Mouse (Mus musculus) urinary bladder, postnatal 4 days (tissue): Measurements from ENCODE around the gene Slc29a2.

Source experiments
- DNase-seq, 2 experiments: peaks; one replicate each; pipeline ENCODE4 v3.0.0; 2021 to 2022; ENCODE audit warnings: low spot score in 2 of 2

Slc29a2 gene

DNA sequence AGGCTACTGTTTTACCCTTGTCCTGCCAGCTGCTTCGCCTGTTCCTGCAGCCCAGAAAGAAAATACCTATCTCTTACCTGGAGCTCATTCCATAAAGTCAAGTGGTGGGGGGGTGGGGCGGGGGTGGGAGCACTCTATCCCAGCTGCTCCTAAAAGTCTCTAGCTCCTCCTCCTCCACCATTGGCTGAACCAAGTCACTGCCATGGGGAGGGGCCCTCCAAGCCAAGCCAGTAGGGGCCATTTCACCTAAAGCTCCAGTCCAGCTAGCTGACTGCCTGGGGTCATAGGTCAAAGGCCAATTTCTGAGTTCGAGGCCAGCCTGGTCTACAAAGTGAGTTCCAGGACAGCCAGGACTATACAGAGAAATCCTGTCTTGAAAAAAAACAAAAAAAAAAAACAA lies 9.0 kb downstream of the Slc29a2 start:
- DNase-seq, result no peak

DNA sequence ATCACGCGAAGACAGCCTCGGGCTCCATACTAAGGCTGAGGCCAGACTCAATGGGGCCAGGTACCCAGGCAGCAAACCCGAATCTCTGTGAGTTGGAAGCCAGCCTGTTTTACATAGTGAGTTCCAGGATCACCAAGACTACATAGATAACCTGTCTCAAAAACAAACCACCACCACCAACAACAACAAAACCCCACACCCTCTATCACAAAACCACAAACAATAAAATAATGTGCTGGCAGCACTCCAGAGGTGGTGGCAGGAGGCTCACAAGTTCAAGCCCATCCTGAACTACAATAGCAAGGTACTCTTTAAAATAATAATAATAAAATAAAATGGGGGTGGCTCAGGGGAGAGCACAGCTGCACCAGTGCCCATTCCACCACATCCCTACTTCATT lies 12.9 kb downstream of the Slc29a2 start:
- DNase-seq, result no peak

DNA sequence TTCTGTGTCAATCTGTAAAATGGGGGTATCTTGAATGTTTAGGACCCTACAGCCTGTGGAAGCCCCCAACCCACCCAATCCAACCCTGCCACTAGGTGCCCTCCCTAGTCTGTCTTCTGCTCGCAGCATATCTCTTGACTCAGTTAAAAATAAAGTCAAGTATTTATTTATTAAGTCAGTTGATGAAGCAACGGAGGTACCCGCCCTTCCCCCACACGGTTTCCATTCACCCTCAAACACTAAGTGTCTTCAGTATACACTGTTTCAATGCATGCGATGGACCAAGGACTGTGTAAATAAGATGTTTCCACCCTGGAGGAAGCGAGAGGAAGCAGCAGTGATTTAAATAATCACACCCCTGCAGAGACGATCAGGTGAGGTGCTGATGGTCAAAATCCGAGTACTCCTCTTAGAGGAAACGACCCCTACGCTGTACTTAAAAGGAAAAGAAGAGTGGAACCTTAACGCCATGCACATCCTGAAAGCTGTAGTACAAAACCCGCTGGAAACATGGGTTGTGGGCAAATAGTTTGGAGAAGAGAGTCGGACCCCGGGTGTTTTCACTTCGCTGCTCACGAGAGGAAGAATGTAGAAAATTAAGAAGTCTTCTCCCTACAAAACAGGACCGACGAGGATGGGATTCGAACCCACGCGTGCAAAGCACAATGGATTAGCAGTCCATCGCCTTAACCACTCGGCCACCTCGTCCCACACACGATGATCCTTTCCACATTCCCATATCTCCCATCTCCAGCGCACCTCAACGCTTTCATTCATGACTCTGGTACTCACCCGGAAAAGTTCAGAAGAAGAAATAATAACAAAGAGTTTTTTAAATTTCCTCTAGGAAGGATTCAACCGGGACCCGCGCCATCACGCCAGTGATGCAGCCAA lies 14.3 kb downstream of the Slc29a2 start:
- DNase-seq, result peak; percentile 68 to 84

DNA sequence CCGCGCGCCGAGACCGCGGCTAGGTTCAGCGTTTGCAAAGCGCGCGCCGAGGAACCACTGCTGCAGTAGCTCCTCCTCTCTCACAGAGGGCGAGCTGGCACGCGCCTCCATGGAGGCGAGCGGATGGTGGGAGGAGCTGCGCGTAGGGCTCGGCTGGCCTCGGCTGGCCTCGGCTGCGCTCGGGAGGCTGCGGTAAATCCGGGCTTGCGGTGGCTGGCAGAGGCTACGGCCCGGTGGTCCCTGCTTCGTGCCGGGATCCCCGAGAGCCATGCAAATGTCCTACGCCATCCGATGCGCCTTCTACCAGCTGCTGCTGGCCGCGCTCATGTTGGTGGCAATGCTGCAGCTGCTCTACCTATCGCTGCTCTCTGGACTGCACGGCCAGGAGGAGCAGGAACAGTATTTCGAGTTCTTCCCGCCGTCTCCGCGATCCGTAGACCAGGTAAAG lies 15.1 kb downstream of the Slc29a2 start, which contains the start of the genes B4gat1 and AC124502.3:
Gene B4gat1 (plus strand): TSS at position 118 of the 448 bp plus-strand sequence.
Gene AC124502.3 (plus strand): TSS at position 183 of the 448 bp plus-strand sequence.
- DNase-seq, result peak; percentile 85 to 90

DNA sequence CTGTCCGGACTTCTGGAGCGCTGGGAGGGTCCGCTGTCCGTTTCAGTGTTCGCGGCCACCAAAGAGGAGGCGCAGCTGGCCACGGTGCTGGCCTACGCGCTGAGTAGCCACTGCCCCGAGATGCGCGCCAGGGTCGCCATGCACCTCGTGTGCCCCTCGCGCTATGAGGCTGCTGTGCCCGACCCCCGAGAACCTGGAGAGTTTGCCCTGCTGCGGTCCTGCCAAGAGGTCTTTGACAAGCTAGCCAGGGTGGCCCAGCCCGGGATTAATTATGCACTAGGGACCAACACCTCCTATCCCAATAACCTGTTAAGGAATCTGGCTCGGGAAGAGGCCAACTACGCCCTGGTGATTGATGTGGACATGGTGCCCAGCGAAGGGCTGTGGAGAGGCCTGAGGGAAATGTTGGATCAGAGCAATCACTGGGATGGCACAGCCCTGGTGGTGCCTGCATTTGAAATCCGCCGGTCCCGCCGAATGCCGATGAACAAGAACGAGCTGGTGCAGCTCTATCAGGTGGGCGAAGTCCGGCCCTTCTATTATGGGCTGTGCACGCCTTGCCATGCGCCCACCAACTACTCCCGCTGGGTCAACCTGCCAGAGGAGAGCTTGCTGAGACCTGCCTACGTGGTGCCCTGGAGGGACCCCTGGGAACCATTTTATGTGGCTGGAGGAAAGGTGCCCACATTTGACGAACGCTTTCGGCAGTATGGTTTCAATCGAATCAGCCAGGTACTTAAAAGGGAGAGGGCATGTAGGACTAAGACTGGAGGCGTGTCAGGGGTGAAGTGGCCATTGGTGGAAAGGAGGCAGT lies 15.8 kb downstream of the Slc29a2 start:
- DNase-seq, result no peak

DNA sequence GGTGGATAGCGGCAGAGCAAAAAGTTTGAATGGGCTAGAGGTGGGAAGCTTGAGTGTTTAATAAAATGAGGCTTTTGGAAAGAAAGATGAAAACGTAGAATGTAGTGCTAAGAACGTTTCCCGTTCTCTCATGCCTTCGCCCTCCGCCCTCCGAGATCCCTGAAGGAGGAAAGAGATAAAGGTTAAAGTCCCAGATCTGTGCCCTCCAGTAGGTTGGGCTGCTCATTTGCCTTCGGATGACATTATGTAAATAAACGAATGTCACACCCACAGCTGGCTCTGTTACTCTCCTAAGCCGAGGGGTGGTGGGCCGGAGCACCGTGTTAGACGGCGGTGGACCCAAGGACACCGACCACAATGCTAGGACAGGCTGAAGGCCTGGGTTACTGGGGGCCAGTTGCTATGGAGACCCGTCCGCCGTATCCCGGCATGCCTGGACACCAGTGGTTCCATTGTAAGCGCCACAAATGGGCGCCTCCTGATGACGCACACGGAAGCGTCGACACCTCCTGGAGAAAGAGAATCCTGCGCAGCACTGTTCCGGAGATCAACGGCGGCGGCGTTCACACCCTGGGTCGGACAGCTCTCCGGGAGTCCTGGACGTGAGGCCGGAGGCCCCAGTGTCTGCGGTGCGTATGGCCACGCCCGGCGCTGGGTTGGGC lies 17.3 kb downstream of the Slc29a2 start, which contains the start of gene Brms1:
Gene Brms1 (plus strand): TSS at position 493 of the 662 bp plus-strand sequence.
- DNase-seq, result peak; percentile 87 to 91

DNA sequence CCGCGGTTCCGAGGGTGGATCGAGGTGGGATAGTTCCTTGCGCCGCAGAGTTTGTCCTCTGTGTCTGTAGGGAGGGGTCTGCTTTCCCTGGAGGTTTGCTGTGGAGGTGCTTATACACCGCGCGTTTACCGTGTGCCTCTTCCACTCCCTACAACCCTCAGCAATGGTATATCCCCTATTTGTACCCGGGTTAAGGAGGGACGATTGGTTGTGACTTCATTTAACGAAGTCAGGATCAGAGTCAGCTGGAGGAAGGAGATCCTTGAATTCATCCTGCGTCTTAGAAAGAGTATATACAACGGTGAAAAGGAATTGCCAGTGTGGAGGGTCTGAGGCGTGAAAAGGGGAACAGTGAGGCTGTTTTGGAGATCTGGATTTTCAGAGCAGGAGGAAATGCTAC lies 17.9 kb downstream of the Slc29a2 start:
- DNase-seq, result no peak

DNA sequence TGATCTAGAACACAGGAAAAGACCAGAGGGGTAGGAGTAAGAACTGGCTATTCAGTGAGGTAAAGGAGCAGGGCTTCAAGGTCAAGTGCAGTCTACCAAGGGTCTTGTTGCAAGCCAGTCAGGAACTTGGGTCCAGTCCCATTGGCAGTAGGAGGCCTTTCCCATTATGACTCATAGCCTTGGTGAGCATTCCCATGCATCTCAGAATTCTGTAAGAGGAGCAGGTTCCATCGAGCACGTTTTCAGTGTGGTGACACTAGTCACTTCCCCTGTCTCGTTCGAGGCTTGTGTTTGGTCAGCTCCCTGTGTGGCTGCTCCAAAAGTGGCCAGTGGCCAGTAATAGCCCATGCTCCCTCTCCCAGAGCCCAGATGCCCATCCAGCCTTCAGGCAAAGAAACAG lies 21.9 kb downstream of the Slc29a2 start:
- DNase-seq, result no peak

DNA sequence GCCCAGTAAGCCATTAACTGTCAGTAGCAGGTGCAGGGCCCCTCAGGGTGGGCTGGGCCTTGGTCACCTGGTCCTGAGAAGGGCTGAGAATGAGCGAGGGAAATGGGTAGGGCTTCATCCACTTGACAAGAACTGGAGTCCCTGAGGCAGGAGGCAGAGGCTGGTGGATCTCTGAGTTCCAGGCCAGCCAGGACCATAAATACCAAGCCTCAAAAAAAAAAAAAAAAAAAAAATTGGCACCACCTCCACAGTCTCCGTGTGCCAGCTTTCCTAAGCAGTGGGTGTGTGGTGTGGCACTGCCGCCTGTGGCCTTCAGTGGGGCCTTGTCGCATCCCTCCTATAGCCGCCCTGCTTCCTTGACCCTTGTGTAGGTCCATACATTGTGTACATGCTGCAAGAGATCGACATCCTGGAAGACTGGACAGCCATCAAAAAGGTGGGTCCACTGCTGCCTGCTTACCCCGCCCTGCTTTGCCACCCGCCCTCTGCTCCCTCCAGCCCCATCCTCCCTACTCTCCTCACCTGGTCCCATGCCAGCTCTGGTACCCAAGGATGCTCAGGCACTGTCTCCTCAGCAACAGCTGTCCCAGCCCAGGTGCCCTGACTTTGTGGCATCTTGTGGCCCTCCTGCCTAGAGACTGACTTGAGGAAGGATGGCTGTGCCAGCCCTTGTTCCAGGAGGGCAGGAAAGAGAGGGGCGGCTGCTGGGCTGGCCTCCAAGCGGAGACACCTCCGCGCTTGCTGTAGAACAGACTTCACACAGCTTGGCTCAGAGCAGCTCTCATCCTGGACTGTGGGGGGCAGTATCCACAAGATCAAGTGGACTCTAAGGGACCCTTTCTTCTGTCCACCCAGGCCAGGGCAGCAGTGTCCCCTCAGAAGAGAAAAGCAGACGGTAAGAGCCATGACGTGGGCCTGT lies 24.7 kb downstream of the Slc29a2 start:
- no peak for DNase-seq

DNA sequence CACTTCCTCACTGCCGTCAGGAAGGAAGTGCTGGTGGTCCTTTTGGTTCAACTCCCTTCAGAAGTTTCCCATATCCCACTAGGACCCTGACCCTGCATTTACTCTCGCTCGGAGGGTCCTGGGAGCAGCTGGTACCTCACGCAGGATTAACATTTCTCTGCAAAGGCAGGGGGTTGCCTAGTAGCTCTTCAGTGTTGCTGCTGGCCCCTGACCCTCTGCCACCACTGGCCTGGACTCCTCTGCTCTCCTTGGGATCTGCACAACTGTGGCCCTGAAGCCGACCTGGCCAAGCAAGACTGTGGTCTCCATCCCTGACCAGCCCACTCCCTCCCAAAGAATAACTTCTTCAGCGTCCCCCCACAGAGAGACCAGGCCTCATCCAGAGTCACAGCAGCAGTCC lies 25.7 kb downstream of the Slc29a2 start:
- no peak for DNase-seq

DNA sequence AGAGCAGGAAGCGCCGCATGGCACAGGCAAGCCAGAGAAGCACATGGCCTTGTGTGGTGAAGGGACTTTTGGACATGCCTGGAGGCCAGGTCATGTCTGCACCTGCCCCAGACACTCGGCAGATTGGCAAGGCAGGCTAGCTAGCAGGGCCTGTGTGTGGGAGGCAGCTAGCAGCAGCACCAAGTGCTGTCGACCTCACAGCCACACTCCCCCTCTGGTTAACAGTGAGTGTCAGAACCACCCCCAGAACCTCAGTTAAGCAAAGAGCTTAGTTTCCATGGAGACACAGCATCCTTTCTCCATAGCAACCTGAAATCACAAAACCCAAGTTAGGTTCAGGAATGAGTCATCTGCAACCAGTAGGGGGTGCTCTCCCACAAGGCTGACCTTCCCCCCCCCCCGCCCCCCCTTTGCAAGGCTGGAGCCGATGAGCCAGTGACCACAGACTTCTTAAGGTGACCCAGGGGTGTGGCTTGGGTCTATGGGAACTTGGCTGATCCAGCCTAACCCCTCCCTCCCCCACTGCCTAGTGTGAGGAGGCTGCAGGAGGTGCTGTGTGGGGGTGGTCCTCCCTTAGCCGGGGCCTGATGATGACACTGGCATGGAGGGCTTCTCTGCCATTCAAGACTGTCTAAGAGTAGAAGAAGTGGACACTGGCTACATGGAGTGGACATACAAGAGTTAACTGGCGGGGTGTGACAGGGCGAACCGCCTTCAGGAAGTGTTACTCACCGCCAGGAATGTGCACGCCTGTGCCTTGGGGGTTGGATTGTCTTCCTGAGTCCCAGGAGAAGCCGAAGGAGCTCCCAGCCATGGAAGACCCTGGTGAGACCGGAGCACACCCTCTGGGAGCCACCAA lies 26.6 kb downstream of the Slc29a2 start, which contains the start of gene Rin1:
Gene Rin1 (plus strand): TSS at position 435 of the 859 bp plus-strand sequence.
- peak in 1 of 2 experiments; percentile 50 for DNase-seq

DNA sequence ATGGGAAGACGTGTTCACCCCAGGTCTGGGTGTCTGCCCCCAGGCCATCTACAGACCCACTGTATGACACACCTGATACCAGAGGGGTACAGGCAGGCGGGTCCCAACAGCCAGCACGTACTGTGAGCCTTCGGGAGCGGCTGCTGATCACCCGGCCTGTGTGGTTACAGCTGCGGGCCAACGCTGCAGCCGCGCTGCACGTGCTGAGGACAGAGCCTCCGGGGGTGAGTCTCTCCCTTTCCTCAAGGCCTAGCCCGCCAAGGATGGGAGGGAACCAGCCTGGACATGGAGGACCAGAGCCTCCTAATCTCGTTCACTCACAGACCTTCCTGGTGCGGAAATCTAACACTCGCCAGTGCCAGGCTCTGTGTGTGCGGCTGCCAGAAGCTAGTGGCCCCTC lies 27.4 kb downstream of the Slc29a2 start:
- DNase-seq, result no peak

DNA sequence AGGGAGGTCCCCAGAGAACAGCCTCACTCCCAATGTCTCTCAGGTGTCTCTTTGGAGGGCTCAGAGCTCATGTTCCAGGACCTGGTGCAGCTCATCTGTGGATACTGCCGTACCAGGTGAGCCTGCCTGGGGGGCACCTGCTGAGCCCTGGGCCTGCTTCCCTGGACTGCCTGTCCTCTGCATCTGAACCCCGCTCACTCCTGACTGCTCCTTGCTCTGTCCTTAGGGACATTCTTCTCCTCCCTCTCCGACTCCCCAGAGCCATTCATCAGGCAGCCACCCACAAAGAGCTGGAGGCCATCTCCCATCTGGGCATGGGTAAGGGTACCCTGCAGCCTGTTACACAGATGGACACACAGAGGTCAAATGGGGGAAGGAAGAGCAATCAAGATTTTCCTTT lies 27.9 kb downstream of the Slc29a2 start:
- DNase-seq, result no peak

DNA sequence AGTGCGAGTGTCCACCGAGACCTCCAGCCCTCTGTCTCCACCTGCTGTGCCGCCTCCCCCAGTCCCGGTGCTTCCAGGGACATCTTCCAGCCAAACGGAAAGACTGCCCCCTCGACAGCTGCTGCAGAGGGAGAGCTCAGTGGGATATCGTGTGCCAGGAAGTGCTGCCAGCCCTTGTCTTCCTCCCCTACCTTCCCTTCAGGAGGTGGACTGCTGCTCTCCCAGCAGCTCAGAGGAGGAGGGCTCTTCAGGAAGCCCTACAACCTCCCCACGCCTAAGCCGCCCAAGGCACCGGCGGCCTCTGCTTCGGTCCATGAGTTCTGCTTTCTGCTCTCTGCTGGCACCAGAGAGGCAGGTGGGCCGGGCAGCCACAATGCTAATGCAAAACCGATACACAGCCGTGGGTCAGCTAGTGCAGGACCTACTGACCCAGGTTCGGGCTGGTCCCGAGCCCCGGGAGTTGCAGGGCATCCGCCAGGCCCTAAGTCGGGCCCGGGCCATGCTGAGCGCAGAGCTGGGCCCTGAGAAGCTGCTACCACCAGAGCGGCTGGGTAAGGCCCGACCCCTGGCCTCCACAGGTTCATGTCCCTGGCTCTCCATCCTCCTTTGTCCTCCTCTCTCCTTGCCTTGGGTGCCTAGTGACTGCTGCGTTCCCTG lies 28.6 kb downstream of the Slc29a2 start:
- no peak for DNase-seq

DNA sequence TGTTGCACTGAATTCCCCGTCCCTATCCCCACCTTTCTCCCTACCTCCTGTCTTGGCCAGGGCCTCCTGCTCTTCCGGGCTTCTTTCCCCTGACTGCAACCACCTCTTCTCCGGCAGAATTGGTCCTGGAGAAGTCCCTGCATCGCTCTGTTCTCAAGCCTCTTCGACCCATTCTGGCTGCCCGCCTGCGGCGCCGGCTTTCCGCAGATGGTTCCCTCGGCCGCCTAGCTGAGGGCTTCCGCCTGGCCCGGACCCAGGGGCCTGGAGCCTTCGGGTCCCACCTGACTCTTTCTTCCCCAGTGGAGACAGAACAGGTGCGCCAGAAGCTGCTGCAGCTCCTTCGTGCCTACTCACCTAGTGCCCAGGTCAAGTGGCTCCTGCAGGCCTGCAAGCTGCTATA lies 29.2 kb downstream of the Slc29a2 start:
- no peak for DNase-seq

DNA sequence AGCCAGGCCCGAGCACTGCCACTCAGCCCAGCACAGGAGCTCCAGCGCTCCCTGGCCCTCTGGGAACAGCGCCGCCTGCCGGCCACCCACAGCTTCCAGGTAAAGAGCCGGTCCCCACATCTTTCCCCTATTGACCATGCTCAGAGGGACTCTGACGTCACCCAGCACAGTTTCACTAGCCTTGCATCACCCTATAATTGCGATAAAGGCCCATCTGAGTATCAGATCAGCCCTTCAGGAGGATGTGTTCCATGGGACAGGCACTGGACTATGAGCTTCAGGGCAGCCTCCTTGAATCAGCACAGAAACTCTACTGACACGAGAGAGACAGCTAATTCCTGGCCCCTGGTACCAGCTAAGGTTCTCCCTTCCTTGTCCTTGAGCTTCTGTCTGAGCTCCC lies 30.2 kb downstream of the Slc29a2 start:
- no peak for DNase-seq

DNA sequence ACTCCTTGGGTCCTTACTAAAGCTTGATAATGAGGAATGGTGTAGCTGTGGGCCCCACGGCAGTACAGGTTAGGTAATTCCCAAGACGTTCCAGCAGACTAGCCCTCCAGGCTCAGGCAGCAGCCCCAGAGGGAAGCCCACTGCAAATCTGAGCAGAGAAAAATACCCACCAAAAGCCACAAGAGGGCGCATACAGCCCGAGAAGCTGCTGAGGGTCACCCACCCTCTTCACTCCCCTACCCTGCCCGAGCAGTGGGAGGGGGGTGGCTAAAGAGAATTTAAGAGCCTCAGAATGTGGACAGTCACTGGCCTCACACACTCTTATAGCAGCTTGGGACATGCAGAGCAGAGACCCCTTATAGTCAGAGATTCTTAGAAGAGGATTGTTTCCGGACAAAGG lies 32.6 kb downstream of the Slc29a2 start:
- DNase-seq, result no peak

DNA sequence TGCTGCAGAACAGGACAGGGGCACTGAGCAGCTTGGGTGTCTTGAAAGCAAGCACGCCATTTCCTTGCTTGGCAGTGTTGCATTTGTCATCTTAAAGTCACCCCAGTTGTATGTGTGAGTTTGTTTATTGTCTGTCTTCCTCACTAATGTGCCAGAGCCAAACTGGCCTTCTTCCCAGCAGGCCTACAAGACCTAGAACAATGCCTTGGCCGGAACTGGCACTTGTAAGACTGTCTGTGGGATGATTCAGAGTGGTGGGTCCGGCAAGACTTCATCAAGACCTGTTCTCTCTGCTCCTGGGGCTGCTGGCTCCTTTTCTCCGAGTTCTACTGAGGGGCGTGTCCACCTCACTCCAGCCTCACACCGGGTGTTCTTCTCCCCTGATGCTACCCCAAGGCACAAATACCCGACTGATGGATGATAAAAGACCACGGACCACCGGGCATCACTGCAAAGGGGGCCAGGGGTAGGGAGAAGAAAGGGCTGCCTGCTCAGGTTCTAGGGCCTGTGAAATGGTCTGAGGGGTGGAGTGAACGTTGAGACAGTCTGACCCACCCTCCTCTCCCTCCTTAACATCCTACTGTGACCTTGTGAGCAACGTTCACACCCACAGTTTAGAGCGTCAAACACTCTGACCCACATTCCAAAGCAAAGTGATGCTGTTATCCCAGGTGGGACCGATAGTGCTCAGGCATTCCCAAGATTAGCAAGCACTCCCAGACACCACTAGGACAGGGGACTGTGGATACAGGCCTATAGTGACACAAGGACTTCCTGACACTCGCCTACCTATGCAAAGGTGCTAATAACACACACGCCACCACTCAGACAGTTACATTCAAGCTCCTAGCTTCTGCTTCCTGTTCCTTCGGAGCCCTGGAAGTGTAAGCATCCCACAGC lies 34.5 kb downstream of the Slc29a2 start:
- DNase-seq, result no peak
